Comparison of ENCODE assay signal across 14 mouse cellular contexts in genomic region chr1:175039567-175039966, GRCm38 (mm10).
DNase-seq lines count a peak whose midpoint lies in the region; ATAC-seq and TF ChIP-seq lines count a peak whose summit lies in the region.
"Had no signal": no experiment of that assay in that cellular context is flagged by ENCODE, and none has a peak within 500 bp of the region (broad histone marks: within the 10 kb centered on the region; RNA-seq: fewer than 3 reads in every experiment).

No protein-coding gene starts in this region.

- TF ChIP-seq EP300 in liver, postnatal 0 days (IDR thresholded peaks at IDR 0.05; ENCODE audit: low read depth) = no peak

- H3K4me1 ChIP-seq in neural tube, embryonic 12.5 days = no peaks in the 10 kb centered on the region; the same call in 1 of the 2 replicates
- H3K4me1 ChIP-seq in forebrain, embryonic 16.5 days (replicated peaks; ENCODE audit: control insufficient read depth, insufficient read depth, low read length) = no peaks in the 10 kb centered on the region
- H3K4me1 ChIP-seq in midbrain, embryonic 15.5 days = no peaks in the 10 kb centered on the region
- H3K4me1 ChIP-seq in liver, postnatal 0 days (ENCODE audit: insufficient read depth) = no peaks in the 10 kb centered on the region
- H3K4me1 ChIP-seq: liver, embryonic 13.5 days had no signal

- H3K4me3 ChIP-seq in neural tube, embryonic 12.5 days = no peak overlapping the region
- H3K4me3 ChIP-seq in forebrain, embryonic 16.5 days (replicated peaks; ENCODE audit: low read length) = no peak overlapping the region
- no peak overlapping the region for H3K4me3 ChIP-seq in midbrain, embryonic 15.5 days
- no peak overlapping the region for H3K4me3 ChIP-seq in liver, postnatal 0 days (ENCODE audit: low read depth, low read length)
- H3K4me3 ChIP-seq: heart, adult 2 months; liver, embryonic 13.5 days had no signal

- H3K4me2 ChIP-seq in neural tube, embryonic 12.5 days (replicated peaks) = no peak overlapping the region
- no peak overlapping the region for H3K4me2 ChIP-seq in forebrain, embryonic 16.5 days (ENCODE audit: low read length)
- H3K4me2 ChIP-seq in midbrain, embryonic 15.5 days = no peak overlapping the region
- no peak overlapping the region for H3K4me2 ChIP-seq in liver, postnatal 0 days (ENCODE audit: low read depth, low read length)
- H3K4me2 ChIP-seq: liver, embryonic 13.5 days had no signal

- no peaks in the 10 kb centered on the region for H3K27me3 ChIP-seq in neural tube, embryonic 12.5 days (replicated peaks)
- H3K27me3 ChIP-seq in forebrain, embryonic 16.5 days (replicated peaks; ENCODE audit: control insufficient read depth, insufficient read depth, low read length) = no peaks in the 10 kb centered on the region
- no peaks in the 10 kb centered on the region for H3K27me3 ChIP-seq in midbrain, embryonic 15.5 days (replicated peaks)
- H3K27me3 ChIP-seq in liver, postnatal 0 days (ENCODE audit: insufficient read depth, low read length) = no peaks in the 10 kb centered on the region
- H3K27me3 ChIP-seq: liver, embryonic 13.5 days had no signal

- 0 out of 2 replicates have a peak, but pooled peaks have one; percentile 53 for ATAC-seq in neural tube, embryonic 12.5 days (ENCODE audit: low FRiP score, low read depth)
- 0 out of 2 replicates have a peak, but pooled peaks have one; percentile 36 for ATAC-seq in forebrain, embryonic 16.5 days
- ATAC-seq in midbrain, embryonic 15.5 days (replicated peaks) = peak; percentile 60; the same call in 1 of the 2 replicates
- no peak for ATAC-seq in liver, postnatal 0 days

- peak; percentile 7 for DNase-seq in adrenal gland, postnatal 10 days
- no peak for DNase-seq in adrenal gland, postnatal 25 days
- no peak for DNase-seq in neural tube, embryonic 10.5 days (ENCODE audit: extremely low spot score, low spot score)
- DNase-seq in cerebellum, postnatal 25 days = no peak
- DNase-seq in liver, postnatal 0 days = no peak
- DNase-seq: cerebellum, adult 18-20 months; heart, adult 2 months; kidney, adult 8-10 months; kidney, postnatal 36 days; liver, embryonic 13.5 days; lung, postnatal 14 days had no signal

- no peak overlapping the region for H3K27ac ChIP-seq in neural tube, embryonic 12.5 days
- no peak overlapping the region for H3K27ac ChIP-seq in forebrain, embryonic 16.5 days (ENCODE audit: low read length)
- no peak overlapping the region for H3K27ac ChIP-seq in midbrain, embryonic 15.5 days
- no peak overlapping the region for H3K27ac ChIP-seq in liver, postnatal 0 days (ENCODE audit: low read depth)
- H3K27ac ChIP-seq: heart, adult 2 months; liver, embryonic 13.5 days had no signal

- WGBS in neural tube, embryonic 12.5 days = 28% methylated on average over 6 of the region's 6 CpGs
- WGBS in forebrain, embryonic 16.5 days = 14% methylated on average over 6 of the region's 6 CpGs
- 11% methylated on average over 6 of the region's 6 CpGs for WGBS in midbrain, embryonic 15.5 days
- WGBS in liver, postnatal 0 days (ENCODE audit: insufficient replicate concordance) = 64% methylated on average over 6 of the region's 6 CpGs

- H3K9ac ChIP-seq in neural tube, embryonic 12.5 days = no peak overlapping the region
- H3K9ac ChIP-seq in forebrain, embryonic 16.5 days (replicated peaks; ENCODE audit: low read depth, low read length) = no peak overlapping the region
- no peak overlapping the region for H3K9ac ChIP-seq in midbrain, embryonic 15.5 days
- H3K9ac ChIP-seq in liver, postnatal 0 days (replicated peaks) = no peak overlapping the region
- H3K9ac ChIP-seq: liver, embryonic 13.5 days had no signal

- no peaks in the 10 kb centered on the region for H3K36me3 ChIP-seq in neural tube, embryonic 12.5 days
- H3K36me3 ChIP-seq in forebrain, embryonic 16.5 days (ENCODE audit: control insufficient read depth, insufficient read depth) = no peaks in the 10 kb centered on the region
- H3K36me3 ChIP-seq in midbrain, embryonic 15.5 days (replicated peaks) = no peaks in the 10 kb centered on the region
- no peaks in the 10 kb centered on the region for H3K36me3 ChIP-seq in liver, postnatal 0 days (replicated peaks; ENCODE audit: insufficient read depth, low read length)
- H3K36me3 ChIP-seq: liver, embryonic 13.5 days had no signal

- no peak for TF ChIP-seq CTCF in liver, postnatal 0 days (IDR thresholded peaks at IDR 0.05; ENCODE audit: low read depth)

- H3K9me3 ChIP-seq in neural tube, embryonic 12.5 days = no peaks in the 10 kb centered on the region
- no peaks in the 10 kb centered on the region for H3K9me3 ChIP-seq in forebrain, embryonic 16.5 days (ENCODE audit: control insufficient read depth, low read length)
- H3K9me3 ChIP-seq in midbrain, embryonic 15.5 days = no peaks in the 10 kb centered on the region
- H3K9me3 ChIP-seq in liver, postnatal 0 days (ENCODE audit: low read length) = no peaks in the 10 kb centered on the region
- H3K9me3 ChIP-seq: liver, embryonic 13.5 days had no signal
